Mouse (Mus musculus) MEL (cell line): ENCODE measurements at regions not wholly inside any gene's neighbourhood (a gene's known extent, or its start where the extent isn't known, plus 50 kb on each side); places are given as distances from the start of the nearest gene placed in this dataset.

Source experiments
- DNase-seq: peaks from one replicate; pipeline ENCODE4 v3.0.0; 2011; ENCODE audit warnings: low read depth, low spot score
- H3K27ac ChIP-seq: 2 replicates; pipeline ENCODE4 v1.5.1; 2012; ENCODE audit warnings: low read depth, mild to moderate bottlenecking, control low read depth, low read length, moderate library complexity; ENCODE audit not compliant: control insufficient read depth
- H3K27me3 ChIP-seq, 2 experiments: fragments of 150-350 bp in 1 of 2; sonication (generic) in 1 of 2; 2 replicates each; pipeline ENCODE4 v1.6.1; 2012; ENCODE audit warnings: low read length in 2 of 2, mild to moderate bottlenecking in 2 of 2, improper control_type of control experiment in 1 of 2, moderate library complexity in 1 of 2; ENCODE audit not compliant: insufficient read depth in 2 of 2, control insufficient read depth in 1 of 2
- H3K36me3 ChIP-seq, 2 experiments: 2 replicates each; pipeline ENCODE4 v1.6.1; 2012 to 2014; ENCODE audit warnings: low read length in 2 of 2, improper control_type of control experiment in 1 of 2, inconsistent platforms in 1 of 2, mild to moderate bottlenecking in 1 of 2; ENCODE audit not compliant: insufficient read depth in 2 of 2, control insufficient read depth in 1 of 2
- H3K4me1 ChIP-seq, 2 experiments: fragments of 150-350 bp in 1 of 2; sonication (generic) in 1 of 2; 2 replicates each; pipeline ENCODE4 v1.6.1; 2012; ENCODE audit warnings: low read length in 2 of 2, improper control_type of control experiment in 1 of 2, mild to moderate bottlenecking in 1 of 2; ENCODE audit not compliant: insufficient read depth in 2 of 2, control insufficient read depth in 1 of 2
- H3K4me3 ChIP-seq, 2 experiments: fragments of 150-350 bp in 1 of 2; sonication (generic) in 1 of 2; 2 replicates each; pipeline ENCODE4 v1.5.1; 2012; ENCODE audit warnings: low read depth in 2 of 2, low read length in 2 of 2, mild to moderate bottlenecking in 2 of 2, moderate library complexity in 2 of 2, control low read depth in 1 of 2, improper control_type of control experiment in 1 of 2; ENCODE audit not compliant: control insufficient read depth in 1 of 2, insufficient read depth in 1 of 2
- H3K79me2 ChIP-seq: 2 replicates; pipeline ENCODE4 v1.6.1; 2012; ENCODE audit warnings: mild to moderate bottlenecking, low read length, moderate library complexity; ENCODE audit not compliant: control insufficient read depth, poor library complexity, insufficient read depth
- H3K9ac ChIP-seq: 2 replicates; pipeline ENCODE4 v1.6.1; 2012; ENCODE audit warnings: low read depth, mild to moderate bottlenecking, control low read depth, low read length, moderate library complexity; ENCODE audit not compliant: control insufficient read depth, poor library complexity, severe bottlenecking
- H3K9me3 ChIP-seq: fragments of 150-350 bp; sonication (generic); replicated peaks from 2 replicates; pipeline ENCODE4 v1.6.1; 2012; ENCODE audit warnings: mild to moderate bottlenecking, low read length, improper control_type of control experiment, moderate library complexity; ENCODE audit not compliant: insufficient read depth
- BHLHE40 ChIP-seq: IDR thresholded peaks from 2 replicates; pipeline ENCODE4 v1.6.1; 2012; ENCODE audit warnings: low read depth, mild to moderate bottlenecking, inconsistent platforms, low read length, improper control_type of control experiment, borderline replicate concordance
- CHD1 ChIP-seq: IDR thresholded peaks from 2 replicates; pipeline ENCODE4 v1.6.1; 2012; ENCODE audit warnings: low read depth, mild to moderate bottlenecking, inconsistent platforms, low read length, improper control_type of control experiment
- E2F4 ChIP-seq: IDR thresholded peaks from 2 replicates; pipeline ENCODE4 v1.6.1; 2011; ENCODE audit warnings: low read depth, low read length, improper control_type of control experiment, borderline replicate concordance
- ELF1 ChIP-seq: IDR thresholded peaks from 2 replicates; pipeline ENCODE4 v1.6.1; 2014; ENCODE audit warnings: low read depth, mild to moderate bottlenecking, inconsistent platforms, low read length, improper control_type of control experiment, moderate library complexity
- EP300 ChIP-seq, 2 experiments: IDR thresholded peaks; 2 replicates each; pipeline ENCODE4 v1.6.1; 2011; ENCODE audit warnings: improper control_type of control experiment in 2 of 2, low read length in 2 of 2, low read depth in 1 of 2, mild to moderate bottlenecking in 1 of 2
- ETS1 ChIP-seq: IDR thresholded peaks from 2 replicates; pipeline ENCODE4 v1.6.1; 2012; ENCODE audit warnings: low read depth, mild to moderate bottlenecking, inconsistent platforms, low read length, improper control_type of control experiment, moderate library complexity
- GATA1 ChIP-seq: IDR thresholded peaks from 2 replicates; pipeline ENCODE4 v1.6.1; 2011; ENCODE audit warnings: low read depth, low read length, improper control_type of control experiment
- HCFC1 ChIP-seq: IDR thresholded peaks from 2 replicates; pipeline ENCODE4 v1.6.1; 2012; ENCODE audit warnings: low read depth, mild to moderate bottlenecking, inconsistent platforms, low read length, improper control_type of control experiment, moderate library complexity
- JUND ChIP-seq: IDR thresholded peaks from 2 replicates; pipeline ENCODE4 v1.6.1; 2011; ENCODE audit warnings: low read depth, mild to moderate bottlenecking, improper control_type of control experiment, low read length
- KAT2A ChIP-seq: conservative IDR thresholded peaks from 2 replicates; pipeline ENCODE4 v1.6.1; 2012; ENCODE audit warnings: low read depth, low read length, improper control_type of control experiment, inconsistent platforms
- MAX ChIP-seq: IDR thresholded peaks from 2 replicates; pipeline ENCODE4 v1.6.1; 2011; ENCODE audit warnings: low read length, improper control_type of control experiment
- MXI1 ChIP-seq: IDR thresholded peaks from 2 replicates; pipeline ENCODE4 v1.6.1; 2011; ENCODE audit warnings: mild to moderate bottlenecking, low read depth, low read length, improper control_type of control experiment
- MYC ChIP-seq: IDR thresholded peaks from 2 replicates; pipeline ENCODE4 v1.6.1; 2011; ENCODE audit warnings: low read depth, mild to moderate bottlenecking, low read length, improper control_type of control experiment, moderate library complexity
- POLR2AphosphoS2 ChIP-seq: IDR thresholded peaks from 2 replicates; pipeline ENCODE4 v1.6.1; 2011; ENCODE audit warnings: low read length, improper control_type of control experiment
- SIN3A ChIP-seq: IDR thresholded peaks from 2 replicates; pipeline ENCODE4 v1.6.1; 2012; ENCODE audit warnings: low read length, improper control_type of control experiment, inconsistent platforms
- SMC3 ChIP-seq: IDR thresholded peaks from 2 replicates; pipeline ENCODE4 v1.6.1; 2011; ENCODE audit warnings: low read depth, low read length, improper control_type of control experiment
- TAL1 ChIP-seq: IDR thresholded peaks from 2 replicates; pipeline ENCODE4 v1.6.1; 2012; ENCODE audit warnings: mild to moderate bottlenecking, inconsistent platforms, low read length, moderate library complexity, mixed read lengths
- USF1 ChIP-seq: IDR thresholded peaks from 2 replicates; pipeline ENCODE4 v1.6.1; 2014; ENCODE audit warnings: low read depth, mild to moderate bottlenecking, inconsistent platforms, low read length, improper control_type of control experiment, moderate library complexity
- ZKSCAN1 ChIP-seq: IDR thresholded peaks from 2 replicates; pipeline ENCODE4 v1.6.1; 2012; ENCODE audit warnings: low read depth, mild to moderate bottlenecking, inconsistent platforms, low read length, improper control_type of control experiment, moderate library complexity
- ZNF384 ChIP-seq: IDR thresholded peaks from 2 replicates; pipeline ENCODE4 v1.6.1; 2012; ENCODE audit warnings: low read depth, mild to moderate bottlenecking, inconsistent platforms, low read length, improper control_type of control experiment

DNA sequence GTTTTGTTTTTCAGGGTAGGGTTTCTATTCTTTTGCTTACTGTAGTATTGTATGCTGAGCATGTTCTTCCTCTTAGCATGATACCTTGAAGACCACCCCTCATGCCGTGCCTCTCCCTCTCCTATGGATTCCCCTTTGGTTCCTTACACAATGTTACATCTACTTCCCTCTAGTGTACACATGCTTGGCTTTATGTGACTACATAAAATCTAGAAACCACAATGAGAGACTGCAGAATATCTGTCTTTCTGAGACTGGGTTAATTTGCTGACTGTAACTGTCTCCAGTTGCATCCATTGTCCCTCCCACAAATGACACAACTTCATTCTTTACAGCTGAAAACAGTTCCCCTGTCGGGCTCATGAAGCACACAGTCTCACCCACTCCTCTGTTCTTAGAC is 78.8 kb upstream of the Supt20 start (continued):
- TF ChIP-seq MXI1 = no peak
- TF ChIP-seq, all 39 proteins: peak for 0

DNA sequence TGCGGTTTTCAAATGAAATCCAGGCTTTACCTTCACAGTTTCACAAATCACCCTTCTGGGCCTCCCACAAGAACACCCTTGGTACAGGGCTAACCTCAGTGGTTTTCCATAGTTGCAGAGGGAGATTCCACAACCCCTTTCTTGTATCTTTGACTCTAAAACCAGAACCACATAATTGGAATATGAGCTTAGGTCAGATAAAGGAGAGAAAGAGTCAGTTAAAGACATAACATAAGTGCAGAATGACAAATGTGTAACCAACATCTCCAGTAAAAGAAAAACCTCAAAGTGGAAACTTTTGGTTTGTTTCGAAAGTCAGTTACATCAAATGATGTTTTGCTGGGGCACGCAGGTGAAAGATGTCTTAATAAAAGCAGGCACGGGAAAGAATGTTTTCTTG is 75.3 kb upstream of the Supt20 start:
- H3K27ac ChIP-seq = no peak overlapping the region
- no peaks in the 10 kb centered on the region for H3K27me3 ChIP-seq
- no peaks in the 10 kb centered on the region for H3K9me3 ChIP-seq
- no peak overlapping the region for H3K4me3 ChIP-seq
- H3K4me1 ChIP-seq = no peaks in the 10 kb centered on the region
- H3K9ac ChIP-seq = no peak overlapping the region
- no peaks in the 10 kb centered on the region for H3K79me2 ChIP-seq
- no peaks in the 10 kb centered on the region for H3K36me3 ChIP-seq
- no peak for DNase-seq
- TF ChIP-seq KAT2A (no peak), ZKSCAN1 (no peak), USF1 (no peak), SMC3 (no peak), E2F4 (no peak)

- no peak overlapping the region for H3K4me3 ChIP-seq
- H3K9ac ChIP-seq = no peak overlapping the region
- no peaks in the 10 kb centered on the region for H3K9me3 ChIP-seq
- TF ChIP-seq SIN3A (no peak), ZKSCAN1 (no peak), HCFC1 (no peak), TAL1 (no peak), BHLHE40 (no peak), CHD1 (no peak), USF1 (no peak), EP300 (IDR thresholded peaks at IDR 0.05; ENCODE audit: low read depth in 1 of 2, low read length in 2 of 2) (no peak), MYC (no peak), ELF1 (no peak)
- H3K79me2 ChIP-seq = no peaks in the 10 kb centered on the region
- DNase-seq = peak; percentile 3
- no peaks in the 10 kb centered on the region for H3K27me3 ChIP-seq
- no peak overlapping the region for H3K27ac ChIP-seq
- H3K36me3 ChIP-seq = no peaks in the 10 kb centered on the region
- no peaks in the 10 kb centered on the region for H3K4me1 ChIP-seq
Measured at GRCm38 (mm10) chr3:54618286-54618685, 74.3 kb upstream of the Supt20 start.

DNA sequence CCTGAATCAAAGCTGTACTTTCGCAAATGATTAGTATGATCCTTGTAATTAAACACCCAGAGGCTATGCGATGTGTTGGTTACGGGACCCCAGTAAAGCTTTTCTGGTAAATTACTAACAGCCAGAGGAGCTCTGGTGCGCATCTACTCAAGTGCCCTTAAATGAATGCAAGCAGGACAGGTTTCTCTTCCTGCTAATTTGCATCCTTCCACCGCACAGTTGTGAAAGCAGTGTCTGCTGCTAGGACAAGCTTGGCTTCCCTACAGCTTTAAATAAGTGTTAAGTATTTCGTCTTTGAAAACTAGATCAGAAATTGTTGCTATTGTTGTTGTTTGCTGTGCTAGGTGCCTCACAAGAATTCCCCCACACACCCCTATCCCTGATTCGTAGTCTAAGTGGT is 62.4 kb upstream of the Supt20 start:
- Histone ChIP-seq H3K4me3 (no peak overlapping the region), H3K4me1 (no peaks in the 10 kb centered on the region), H3K9me3 (no peaks in the 10 kb centered on the region), H3K9ac (no peak overlapping the region), H3K36me3 (no peaks in the 10 kb centered on the region), H3K79me2 (no peaks in the 10 kb centered on the region), H3K27me3 (no peaks in the 10 kb centered on the region; a peak in 1 of 4 replicates), H3K27ac (no peak overlapping the region)
- DNase-seq = no peak
- TF ChIP-seq ZNF384 = no peak
- TF ChIP-seq BHLHE40 = no peak
- no peak for TF ChIP-seq E2F4
- no peak for TF ChIP-seq POLR2AphosphoS2
- TF ChIP-seq GATA1 = no peak
- TF ChIP-seq MXI1 = no peak
- no peak for TF ChIP-seq MAX
- TF ChIP-seq JUND = no peak
- TF ChIP-seq ETS1 = no peak
